Mouse (Mus musculus) stomach, embryonic 14.5 days (tissue): Measurements from ENCODE around the gene Cntn1. TPM values are rescaled to one million over a fixed set of nuclear protein-coding genes. Genes with fewer than 3 reads are reported as not detected.

Experiments used
- ATAC-seq: fragments of 200-750 bp; cut with Nextera tagmentation; 2 replicates; pipeline ENCODE4 v1.8.0; 2017; ENCODE audit warnings: low read depth, moderate TSS enrichment; ENCODE audit not compliant: insufficient number of reproducible peaks, insufficient read depth, low FRiP score
- H3K27ac ChIP-seq: fragments of 300-500 bp; sonication (generic); 2 replicates; pipeline ENCODE4 v1.5.1; 2014; ENCODE audit warnings: mild to moderate bottlenecking, low read length, moderate library complexity, mixed read lengths
- H3K27me3 ChIP-seq: fragments of 300-500 bp; sonication (generic); 2 replicates; pipeline ENCODE4 v1.6.1; 2014; ENCODE audit warnings: low read length, control low read depth, mixed read lengths; ENCODE audit not compliant: control insufficient read depth, insufficient read depth
- H3K36me3 ChIP-seq: fragments of 300-500 bp; sonication (generic); 2 replicates; pipeline ENCODE4 v1.6.1; 2014; ENCODE audit warnings: mild to moderate bottlenecking, control low read depth, low read length, moderate library complexity, mixed read lengths; ENCODE audit not compliant: control insufficient read depth, insufficient read depth
- H3K4me1 ChIP-seq: fragments of 300-500 bp; sonication (generic); 2 replicates; pipeline ENCODE4 v1.6.1; 2014; ENCODE audit warnings: low read length, control low read depth, mixed read lengths; ENCODE audit not compliant: control insufficient read depth, insufficient read depth
- H3K4me2 ChIP-seq: fragments of 300-500 bp; sonication (generic); replicated peaks from 2 replicates; pipeline ENCODE4 v1.6.1; 2014; ENCODE audit warnings: low read depth, low read length, control low read depth
- H3K4me3 ChIP-seq: fragments of 300-500 bp; sonication (generic); 2 replicates; pipeline ENCODE4 v1.5.1; 2014; ENCODE audit warnings: low read depth, low read length, control low read depth
- H3K9ac ChIP-seq: fragments of 300-500 bp; sonication (generic); replicated peaks from 2 replicates; pipeline ENCODE4 v1.6.1; 2014; ENCODE audit warnings: low read depth, mild to moderate bottlenecking, control low read depth, low read length, moderate library complexity, mixed read lengths
- H3K9me3 ChIP-seq: fragments of 300-500 bp; sonication (generic); 2 replicates; pipeline ENCODE4 v1.6.1; 2016; ENCODE audit warnings: low read depth, low read length, control low read depth; ENCODE audit not compliant: control insufficient read depth
- WGBS: fragments of 180-500 bp; shearing (Covaris S2); extraction: QIAGEN DNeasy Blood & Tissue Kit; methylation state at CpG from one replicate; pipeline ENCODE4 v1.1.7; 2014; 5-methylcytosine and 5-hydroxymethylcytosine counted together
- polyA plus RNA-seq: library from polyadenylated mRNA; unstranded; fragments of >200 nt; fragmentation: Nextera tagmentation; extraction: Ambion mirVana; gene quantifications from 2 replicates; pipeline ENCODE4 v1.2.1, GENCODE M21; 2014

The Cntn1 gene
- polyA plus RNA-seq, 1 experiment from 2014 or later = 3.5 TPM

DNA sequence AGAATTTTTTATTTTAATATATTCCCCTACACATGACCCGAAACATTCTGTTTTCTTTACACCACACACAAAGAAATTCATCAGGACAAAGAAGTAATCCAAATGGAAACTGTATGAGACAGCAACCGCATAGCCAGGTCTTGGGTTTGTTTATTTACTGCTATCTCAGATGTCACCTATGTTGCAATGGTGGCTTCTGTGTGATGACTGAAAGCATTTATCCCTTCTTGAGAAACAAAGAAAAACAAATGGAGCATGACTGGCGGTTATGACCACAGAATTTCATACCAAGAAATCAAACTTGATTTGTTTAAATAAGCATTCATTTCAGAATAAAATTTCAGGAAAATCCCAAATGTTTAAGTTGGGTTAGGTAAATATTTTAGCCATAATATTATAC, 245.5 kb downstream of the Cntn1 start:
- H3K36me3 ChIP-seq = no peaks in the 10 kb centered on the region
- no peaks in the 10 kb centered on the region for H3K27me3 ChIP-seq
- no peak overlapping the region for H3K4me3 ChIP-seq
- H3K27ac ChIP-seq = no peak overlapping the region
- H3K4me2 ChIP-seq = no peak overlapping the region
- no peak for ATAC-seq
- no peak overlapping the region for H3K9ac ChIP-seq
- H3K9me3 ChIP-seq = no peaks in the 10 kb centered on the region
- no peaks in the 10 kb centered on the region for H3K4me1 ChIP-seq
- 79% methylated on average over 3 of the region's 3 CpGs for WGBS

DNA sequence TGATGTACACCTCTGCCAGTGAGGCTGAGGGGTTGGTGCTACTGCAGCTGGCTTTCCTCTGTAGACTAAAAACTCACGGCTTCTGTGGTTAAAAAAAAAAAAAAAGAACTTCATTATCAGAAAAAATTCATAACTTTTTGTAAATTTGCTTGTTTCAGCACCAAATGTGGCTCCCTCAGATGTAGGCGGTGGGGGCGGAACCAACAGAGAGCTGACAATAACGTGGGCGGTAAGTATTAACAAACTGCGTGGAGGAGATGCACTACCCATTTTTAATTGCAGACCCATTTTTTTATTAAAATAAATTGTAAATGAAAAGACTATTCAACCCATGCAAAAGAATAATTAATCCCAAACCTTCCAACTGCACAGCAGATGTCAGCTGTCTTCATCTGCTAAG, 251.8 kb downstream of the Cntn1 start:
- no peaks in the 10 kb centered on the region for H3K27me3 ChIP-seq
- H3K4me2 ChIP-seq = no peak overlapping the region
- H3K36me3 ChIP-seq = no peaks in the 10 kb centered on the region
- H3K27ac ChIP-seq = no peak overlapping the region
- H3K9ac ChIP-seq = no peak overlapping the region
- H3K4me1 ChIP-seq = no peaks in the 10 kb centered on the region
- H3K4me3 ChIP-seq = no peak overlapping the region
- ATAC-seq = no peak
- 90% methylated on average over 6 of the region's 6 CpGs for WGBS
- H3K9me3 ChIP-seq = no peaks in the 10 kb centered on the region

DNA sequence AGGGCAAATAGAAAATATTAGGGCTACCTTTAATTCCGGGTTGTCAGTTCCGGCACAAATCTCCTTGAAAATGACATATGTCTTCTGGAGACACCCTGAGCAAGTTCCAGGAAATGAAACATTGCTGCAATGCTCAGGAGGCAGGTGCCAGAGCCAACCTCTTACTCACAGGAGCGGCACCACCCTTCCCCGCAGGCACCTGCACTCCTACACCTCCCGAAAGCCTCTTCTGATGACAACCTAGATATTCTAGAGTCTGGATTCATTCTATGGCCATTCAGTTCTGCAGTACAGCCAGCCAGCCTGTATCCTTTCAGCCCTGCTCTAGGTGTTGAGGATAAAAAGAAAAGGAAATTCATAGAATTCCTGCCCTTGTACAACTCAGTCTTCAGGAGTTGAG, 253.3 kb downstream of the Cntn1 start:
- WGBS = 68% methylated on average over 5 of the region's 5 CpGs
- H3K27ac ChIP-seq = no peak overlapping the region
- H3K9ac ChIP-seq = no peak overlapping the region
- ATAC-seq = no peak
- no peak overlapping the region for H3K4me3 ChIP-seq
- H3K4me2 ChIP-seq = no peak overlapping the region
- no peaks in the 10 kb centered on the region for H3K27me3 ChIP-seq
- no peaks in the 10 kb centered on the region for H3K36me3 ChIP-seq
- H3K4me1 ChIP-seq = no peaks in the 10 kb centered on the region
- H3K9me3 ChIP-seq = no peaks in the 10 kb centered on the region

DNA sequence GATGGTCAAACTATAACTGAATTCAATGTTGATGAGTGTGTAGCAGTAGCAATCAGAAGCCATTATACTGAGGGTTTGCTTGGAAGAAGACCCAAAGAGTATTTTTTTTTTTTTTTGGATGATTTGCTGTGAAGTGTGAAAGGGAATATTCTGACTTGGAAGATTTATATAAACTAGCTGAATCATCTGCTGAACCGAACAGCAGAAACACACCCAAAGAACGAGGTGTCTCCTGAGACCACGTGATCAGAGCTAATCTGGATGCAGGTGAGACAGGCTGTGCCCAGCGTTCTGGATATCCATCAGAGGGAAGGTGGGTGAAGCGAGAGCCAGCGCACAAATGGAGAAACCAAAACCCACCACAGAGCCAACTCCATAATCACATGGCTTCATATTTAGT, 271.0 kb downstream of the Cntn1 start:
- no peak for ATAC-seq
- H3K9ac ChIP-seq = no peak overlapping the region
- WGBS = 91% methylated on average over 6 of the region's 6 CpGs
- no peaks in the 10 kb centered on the region for H3K4me1 ChIP-seq
- no peak overlapping the region for H3K4me2 ChIP-seq
- no peaks in the 10 kb centered on the region for H3K27me3 ChIP-seq
- H3K27ac ChIP-seq = no peak overlapping the region
- H3K4me3 ChIP-seq = no peak overlapping the region
- H3K9me3 ChIP-seq = no peaks in the 10 kb centered on the region
- H3K36me3 ChIP-seq = no peaks in the 10 kb centered on the region

DNA sequence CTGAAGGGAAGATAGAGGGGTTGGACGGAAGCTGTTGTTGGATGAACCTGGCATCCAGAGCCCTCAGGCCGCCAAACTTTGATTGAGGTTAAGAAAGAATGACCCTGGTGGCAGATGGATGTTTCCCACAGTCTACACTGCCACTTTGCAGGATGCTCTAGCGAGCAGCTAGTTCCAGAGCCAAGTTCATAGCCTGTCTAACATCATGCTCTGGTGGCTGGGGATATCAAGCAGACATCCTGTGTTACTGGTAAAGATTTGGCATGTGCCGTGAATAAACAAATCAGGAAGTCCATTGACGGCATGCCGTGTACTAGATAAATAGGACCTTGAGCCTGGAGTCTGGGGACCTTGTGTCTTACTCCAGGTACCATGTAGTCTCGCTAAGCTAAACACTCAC, 276.1 kb downstream of the Cntn1 start:
- no peak overlapping the region for H3K27ac ChIP-seq
- WGBS = 79% methylated on average over 7 of the region's 7 CpGs
- H3K9me3 ChIP-seq = no peaks in the 10 kb centered on the region
- no peak overlapping the region for H3K9ac ChIP-seq
- no peaks in the 10 kb centered on the region for H3K4me1 ChIP-seq
- H3K27me3 ChIP-seq = no peaks in the 10 kb centered on the region
- no peak overlapping the region for H3K4me3 ChIP-seq
- no peak for ATAC-seq
- no peaks in the 10 kb centered on the region for H3K36me3 ChIP-seq
- H3K4me2 ChIP-seq = no peak overlapping the region

DNA sequence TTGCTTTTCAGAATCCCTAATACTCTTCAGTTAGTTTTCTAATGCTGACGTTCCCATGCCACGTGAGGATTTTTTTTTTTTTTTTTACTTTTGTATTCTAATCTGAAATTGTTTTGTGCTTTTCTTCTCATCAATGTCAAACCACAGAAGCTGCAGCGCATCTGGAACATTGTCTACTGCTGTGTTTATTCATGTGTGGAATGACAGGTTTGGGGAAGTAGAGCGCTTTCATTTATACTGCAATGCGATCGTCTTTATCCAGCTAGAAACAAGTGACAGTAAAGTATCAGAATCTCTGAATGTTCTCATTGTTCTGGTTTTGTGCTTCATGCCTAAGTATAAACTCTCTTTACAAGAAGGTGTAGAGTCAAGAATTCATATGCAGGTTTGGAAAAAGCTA, 289.3 kb downstream of the Cntn1 start:
- ATAC-seq = no peak
- Histone ChIP-seq H3K4me3 (no peak overlapping the region), H3K4me2 (no peak overlapping the region), H3K4me1 (no peaks in the 10 kb centered on the region), H3K27ac (no peak overlapping the region), H3K36me3 (no peaks in the 10 kb centered on the region), H3K9ac (no peak overlapping the region), H3K27me3 (no peaks in the 10 kb centered on the region), H3K9me3 (no peaks in the 10 kb centered on the region)
- WGBS = 83% methylated on average over 6 of the region's 6 CpGs

DNA sequence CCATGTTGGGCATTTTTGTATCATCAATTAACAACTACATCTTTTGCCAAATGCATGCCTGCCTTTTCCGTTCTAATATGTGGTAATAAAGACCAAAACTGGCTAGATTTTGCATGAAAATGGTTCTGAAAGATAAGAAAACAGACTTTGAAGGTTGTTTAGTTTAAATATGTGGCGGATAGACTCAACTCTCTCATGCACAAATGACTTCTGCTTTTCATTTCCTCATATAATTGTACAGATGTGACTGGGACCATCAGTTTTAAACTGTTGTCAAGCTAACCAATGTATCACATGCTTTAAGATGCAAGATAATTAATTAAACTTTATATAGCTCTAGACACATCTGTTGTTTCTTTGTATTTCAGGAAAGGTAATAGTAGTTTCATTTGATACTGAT, 290.5 kb downstream of the Cntn1 start:
- 81% methylated on average over 2 of the region's 2 CpGs for WGBS
- H3K4me3 ChIP-seq = no peak overlapping the region
- H3K27me3 ChIP-seq = no peaks in the 10 kb centered on the region
- H3K9ac ChIP-seq = no peak overlapping the region
- H3K36me3 ChIP-seq = no peaks in the 10 kb centered on the region
- H3K4me1 ChIP-seq = no peaks in the 10 kb centered on the region
- H3K9me3 ChIP-seq = no peaks in the 10 kb centered on the region
- no peak overlapping the region for H3K4me2 ChIP-seq
- ATAC-seq = no peak
- H3K27ac ChIP-seq = no peak overlapping the region

DNA sequence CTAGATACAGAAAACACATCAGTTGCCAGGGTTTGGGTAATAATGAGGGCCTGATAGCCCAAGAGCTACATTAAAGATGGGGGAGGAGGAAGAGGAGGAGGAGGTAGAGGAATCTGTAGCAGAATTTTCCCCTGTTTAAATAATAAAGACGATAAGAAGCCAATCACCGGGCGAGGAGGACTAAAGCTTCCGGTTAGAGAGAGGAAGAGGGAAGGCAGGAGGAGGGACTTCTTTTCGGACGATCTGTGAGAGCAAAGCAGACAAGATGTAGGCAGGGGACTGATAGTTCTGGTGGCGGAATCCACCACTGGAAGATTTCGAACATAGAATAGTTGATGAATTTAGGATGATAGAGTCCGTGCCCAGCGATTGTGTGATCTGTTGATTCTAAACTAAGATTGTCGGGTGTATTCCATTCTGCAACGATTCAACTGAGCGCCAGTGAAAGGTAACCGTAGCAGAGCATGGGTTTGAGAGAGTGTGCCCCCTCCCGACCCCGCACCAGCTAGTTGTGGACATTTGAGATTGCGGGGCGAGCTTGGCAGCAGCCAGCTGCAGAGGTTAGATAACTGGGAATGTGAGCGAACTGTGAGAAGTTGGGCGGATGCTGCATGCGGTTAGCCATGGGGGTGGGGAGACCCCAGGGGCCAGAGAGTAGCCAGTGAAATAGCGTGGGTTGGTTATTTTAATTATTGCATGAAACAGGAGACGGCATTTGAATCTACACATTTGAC, 293.3 kb downstream of the Cntn1 start:
- no peaks in the 10 kb centered on the region for H3K4me1 ChIP-seq
- WGBS = 74% methylated on average over 23 of the region's 23 CpGs
- H3K4me2 ChIP-seq = no peak overlapping the region
- no peak overlapping the region for H3K9ac ChIP-seq
- H3K36me3 ChIP-seq = no peaks in the 10 kb centered on the region
- no peak overlapping the region; the same call in 1 of the 2 replicates for H3K4me3 ChIP-seq
- H3K27ac ChIP-seq = no peak overlapping the region
- no peaks in the 10 kb centered on the region for H3K27me3 ChIP-seq
- no peaks in the 10 kb centered on the region for H3K9me3 ChIP-seq
- ATAC-seq = peak; percentile 18; the same call in 1 of the 2 replicates

DNA sequence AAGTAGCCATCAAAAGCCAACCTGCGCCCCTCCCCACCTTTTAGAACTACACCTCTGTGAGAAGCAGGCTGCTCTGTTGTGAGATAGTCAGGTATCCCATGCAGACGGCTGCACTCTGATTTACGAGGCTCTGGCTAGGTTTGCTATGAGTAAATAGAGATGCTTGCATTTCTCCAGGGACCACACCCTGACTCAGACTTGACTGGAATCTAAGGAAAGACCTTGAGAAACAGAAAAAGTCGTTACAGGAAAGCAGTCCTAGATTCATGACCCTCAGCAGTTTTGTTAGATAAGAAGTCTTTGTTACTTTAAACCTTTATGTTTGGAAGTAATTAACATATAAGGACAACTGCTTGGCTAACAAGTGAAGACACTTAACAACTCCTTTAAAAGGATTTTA, 296.5 kb downstream of the Cntn1 start:
- Histone ChIP-seq H3K4me2 (no peak overlapping the region), H3K4me1 (no peaks in the 10 kb centered on the region), H3K27ac (no peak overlapping the region), H3K4me3 (no peak overlapping the region), H3K9ac (no peak overlapping the region), H3K27me3 (no peaks in the 10 kb centered on the region), H3K36me3 (no peaks in the 10 kb centered on the region), H3K9me3 (no peaks in the 10 kb centered on the region)
- ATAC-seq = no peak
- WGBS = 48% methylated on average over 4 of the region's 4 CpGs
